Mouse (Mus musculus): ENCODE measurements around the gene Gm49711. TPM values are rescaled to one million over a fixed set of nuclear protein-coding genes. Genes with fewer than 3 reads are reported as not detected.

Gene Gm49711
- total RNA-seq, 2 experiments from 2014 or later, result not detected

- intact Hi-C loops (cut with DNase I; ENCODE audit: low total_unique reads), result no loop called here
- DNase-seq, result no peak
Observed at GRCm38 (mm10) chr16:92228332-92228919, 170.3 kb downstream of the Gm49711 start.

- intact Hi-C loops (cut with DNase I; ENCODE audit: low total_unique reads), result no loop called here
- DNase-seq, result no peak
Observed at GRCm38 (mm10) chr16:92230476-92230931, 172.4 kb downstream of the Gm49711 start.

GRCm38 (mm10) chr16:92234530-92234929, 176.4 kb downstream of the Gm49711 start:
- DNase-seq, result no peak
- intact Hi-C loops (cut with DNase I; ENCODE audit: low total_unique reads), result no loop called here

- intact Hi-C loops (cut with DNase I; ENCODE audit: low total_unique reads), result no loop called here
- DNase-seq, result no peak
Observed at GRCm38 (mm10) chr16:92235222-92235621, 177.1 kb downstream of the Gm49711 start.

Other genes with a start within 250 kb of the Gm49711 start
- 10 to 100 TPM; 16.9 to 18.7 TPM for gene Mrps6, start within 50 bp of the Gm49711 start, total RNA-seq (2021)
- 1 to 10 TPM; 3.3 TPM for gene Slc5a3, start within 50 bp of the Gm49711 start, total RNA-seq (2021)
- gene Kcne2, start 234.1 kb downstream of the Gm49711 start, total RNA-seq (2021), result not detected
- gene Smim11, start 243.0 kb downstream of the Gm49711 start, total RNA-seq (2021), result 10 to 100 TPM; 52.0 to 65.5 TPM